Mouse (Mus musculus) heart, adult 11 months (tissue): ENCODE measurements around the gene Fgd3.

Experiments used
- DNase-seq: peaks from one replicate; pipeline ENCODE4 v3.0.0; 2022

Fgd3 gene

GRCm38 (mm10) chr13:49341012-49341830, 21.1 kb upstream of the Fgd3 start, which contains the start of gene Bicd2:
Gene Bicd2, plus strand, starts transcription at chr13:49341585.
- DNase-seq, result peak; percentile 100

GRCm38 (mm10) chr13:49338893-49339546, 18.9 kb upstream of the Fgd3 start:
- DNase-seq, result peak; percentile 95

GRCm38 (mm10) chr13:49335077-49335982, 15.2 kb upstream of the Fgd3 start:
- DNase-seq, result no peak

- DNase-seq, result no peak
Measured at GRCm38 (mm10) chr13:49333250-49333649, 13.1 kb upstream of the Fgd3 start.

GRCm38 (mm10) chr13:49328101-49328500, 8.0 kb upstream of the Fgd3 start:
- no peak for DNase-seq

GRCm38 (mm10) chr13:49326246-49327206, 6.4 kb upstream of the Fgd3 start:
- DNase-seq, result peak; percentile 92

- no peak for DNase-seq
Measured at GRCm38 (mm10) chr13:49324871-49325270, 4.8 kb upstream of the Fgd3 start.

GRCm38 (mm10) chr13:49322739-49323138, 2.6 kb upstream of the Fgd3 start:
- no peak for DNase-seq

GRCm38 (mm10) chr13:49322169-49322568, 2.1 kb upstream of the Fgd3 start:
- peak; percentile 95 for DNase-seq

GRCm38 (mm10) chr13:49321452-49321851, 1.3 kb upstream of the Fgd3 start:
- peak; percentile 94 for DNase-seq

- DNase-seq, result no peak
Measured at GRCm38 (mm10) chr13:49320514-49320913, 403 bp upstream of the Fgd3 start.

GRCm38 (mm10) chr13:49317914-49318313, 2.2 kb downstream of the Fgd3 start:
- no peak for DNase-seq

GRCm38 (mm10) chr13:49317508-49317907, 2.6 kb downstream of the Fgd3 start:
- no peak for DNase-seq

- no peak for DNase-seq
Measured at GRCm38 (mm10) chr13:49316386-49317162, 3.5 kb downstream of the Fgd3 start.

- DNase-seq, result no peak
Measured at GRCm38 (mm10) chr13:49311642-49312041, 8.5 kb downstream of the Fgd3 start.

GRCm38 (mm10) chr13:49309501-49309900, 10.6 kb downstream of the Fgd3 start:
- no peak for DNase-seq

- peak; percentile 97 for DNase-seq
Measured at GRCm38 (mm10) chr13:49308861-49309403, 11.2 kb downstream of the Fgd3 start.

- DNase-seq, result no peak
Measured at GRCm38 (mm10) chr13:49308206-49308605, 11.9 kb downstream of the Fgd3 start.

GRCm38 (mm10) chr13:49307311-49307969, 12.7 kb downstream of the Fgd3 start:
- peak; percentile 95 for DNase-seq

GRCm38 (mm10) chr13:49306771-49307310, 13.3 kb downstream of the Fgd3 start:
- peak; percentile 95 for DNase-seq
